17 mouse cellular contexts compared by ENCODE assay signal in genomic region chr2:132127904-132128303, GRCm38 (mm10). TPM values are rescaled to one million over a fixed set of nuclear protein-coding genes. Genes with fewer than 3 reads are reported as not detected.
DNase-seq lines count a peak whose midpoint lies in the region; ATAC-seq lines count a peak whose summit lies in the region.
"Had no signal": no experiment of that assay in that cellular context is flagged by ENCODE, and none has a peak within 500 bp of the region (broad histone marks: within the 10 kb centered on the region; RNA-seq: fewer than 3 reads in every experiment).

No protein-coding gene starts in this region.

- H3K9ac ChIP-seq in forebrain, embryonic 13.5 days, result 0 out of 2 replicates have a peak overlapping the region, but pooled peaks have one; percentile 17
- H3K9ac ChIP-seq in forebrain, embryonic 11.5 days (ENCODE audit: low read length), result no peak overlapping the region
- peak overlapping the region; percentile 31; the same call in 1 of the 2 replicates for H3K9ac ChIP-seq in neural tube, embryonic 13.5 days
- H3K9ac ChIP-seq: forebrain, postnatal 0 days; heart, embryonic 12.5 days had no signal

- 43% methylated on average over 10 of the region's 10 CpGs for WGBS in forebrain, embryonic 13.5 days
- WGBS in forebrain, embryonic 11.5 days, result 58% methylated on average over 10 of the region's 10 CpGs
- 63% methylated on average over 10 of the region's 10 CpGs for WGBS in heart, embryonic 10.5 days
- WGBS in neural tube, embryonic 13.5 days, result 34% methylated on average over 10 of the region's 10 CpGs

- no peak overlapping the region for H3K27ac ChIP-seq in forebrain, embryonic 13.5 days
- H3K27ac ChIP-seq in forebrain, embryonic 11.5 days (ENCODE audit: low read depth, low read length), result no peak overlapping the region
- no peak overlapping the region for H3K27ac ChIP-seq in heart, embryonic 10.5 days
- H3K27ac ChIP-seq in neural tube, embryonic 13.5 days (replicated peaks), result no peak overlapping the region
- H3K27ac ChIP-seq: embryonic facial prominence, embryonic 10.5 days; heart, adult 2 months; hindbrain, postnatal 0 days had no signal

- no peaks in the 10 kb centered on the region for H3K36me3 ChIP-seq in forebrain, embryonic 13.5 days (ENCODE audit: poor library complexity, severe bottlenecking)
- H3K36me3 ChIP-seq in forebrain, embryonic 11.5 days (ENCODE audit: control insufficient read depth, insufficient read depth, low read length), result no peaks in the 10 kb centered on the region
- no peaks in the 10 kb centered on the region for H3K36me3 ChIP-seq in heart, embryonic 10.5 days
- no peaks in the 10 kb centered on the region for H3K36me3 ChIP-seq in neural tube, embryonic 13.5 days
- H3K36me3 ChIP-seq: embryonic facial prominence, embryonic 10.5 days; heart, embryonic 12.5 days had no signal

- H3K27me3 ChIP-seq in forebrain, embryonic 13.5 days, result no peaks in the 10 kb centered on the region
- H3K27me3 ChIP-seq in forebrain, embryonic 11.5 days (ENCODE audit: control insufficient read depth, insufficient read depth, low read length), result no peaks in the 10 kb centered on the region
- no peaks in the 10 kb centered on the region for H3K27me3 ChIP-seq in heart, embryonic 10.5 days (ENCODE audit: insufficient read depth, poor library complexity, severe bottlenecking)
- H3K27me3 ChIP-seq in neural tube, embryonic 13.5 days, result no peaks in the 10 kb centered on the region
- H3K27me3 ChIP-seq: heart, embryonic 12.5 days had no signal

- intact Hi-C loops in heart, postnatal 14 days (cut with DNase I), result no loop called here

- H3K9me3 ChIP-seq in forebrain, embryonic 13.5 days (replicated peaks), result no peaks in the 10 kb centered on the region
- no peaks in the 10 kb centered on the region for H3K9me3 ChIP-seq in forebrain, embryonic 11.5 days (ENCODE audit: control insufficient read depth, low read length)
- H3K9me3 ChIP-seq in heart, embryonic 10.5 days, result no peaks in the 10 kb centered on the region
- no peaks in the 10 kb centered on the region for H3K9me3 ChIP-seq in neural tube, embryonic 13.5 days
- H3K9me3 ChIP-seq: embryonic facial prominence, embryonic 10.5 days; heart, embryonic 12.5 days had no signal

- no peak for ATAC-seq in forebrain, embryonic 13.5 days
- ATAC-seq in forebrain, embryonic 11.5 days (replicated peaks; ENCODE audit: low FRiP score), result no peak
- ATAC-seq in neural tube, embryonic 13.5 days (ENCODE audit: low read depth), result no peak
- ATAC-seq: forebrain, postnatal 0 days; hindbrain, postnatal 0 days had no signal

- DNase-seq in forebrain, embryonic 11.5 days (ENCODE audit: low spot score), result no peak
- DNase-seq in heart, embryonic 10.5 days (ENCODE audit: low spot score), result peak; percentile 62
- DNase-seq in heart, postnatal 14 days, result no peak
- no peak for DNase-seq in neural tube, embryonic 10.5 days (ENCODE audit: extremely low spot score, low spot score)
- DNase-seq in testis, postnatal 14 days (ENCODE audit: low spot score), result no peak
- DNase-seq: adrenal gland, postnatal 25 days; cerebellum, adult 2 months; cerebellum, postnatal 10 days; forebrain, postnatal 0 days; gastrocnemius, postnatal 14 days; heart, adult 2 months; heart, postnatal 36 days had no signal

- no peak overlapping the region for H3K4me3 ChIP-seq in forebrain, embryonic 13.5 days
- H3K4me3 ChIP-seq in forebrain, embryonic 11.5 days (ENCODE audit: low read depth, low read length), result no peak overlapping the region
- H3K4me3 ChIP-seq in heart, embryonic 10.5 days, result no peak overlapping the region
- H3K4me3 ChIP-seq in neural tube, embryonic 13.5 days, result no peak overlapping the region
- H3K4me3 ChIP-seq: embryonic facial prominence, embryonic 10.5 days; heart, adult 2 months; heart, embryonic 12.5 days had no signal

- H3K4me1 ChIP-seq in forebrain, embryonic 13.5 days, result peaks cover 14% of the 10 kb centered on the region
- peaks cover 4% of the 10 kb centered on the region; the same call in 1 of the 2 replicates for H3K4me1 ChIP-seq in forebrain, embryonic 11.5 days (replicated peaks; ENCODE audit: control insufficient read depth, insufficient read depth, low read length)
- peaks cover 9% of the 10 kb centered on the region; the same call in 1 of the 2 replicates for H3K4me1 ChIP-seq in heart, embryonic 10.5 days
- peaks cover 16% of the 10 kb centered on the region for H3K4me1 ChIP-seq in neural tube, embryonic 13.5 days (replicated peaks)

- no peak overlapping the region for H3K4me2 ChIP-seq in forebrain, embryonic 13.5 days
- H3K4me2 ChIP-seq in forebrain, embryonic 11.5 days (ENCODE audit: low read depth, low read length, severe bottlenecking), result no peak overlapping the region
- no peak overlapping the region for H3K4me2 ChIP-seq in neural tube, embryonic 13.5 days
- H3K4me2 ChIP-seq: heart, embryonic 12.5 days had no signal

RNA-seq across cellular contexts. Expression of gene Slc23a2, which starts 17.0 kb away (rescaled TPM):
- polyA plus RNA-seq in forebrain, embryonic 13.5 days (2015; fragmentation: Nextera tagmentation; extraction: Ambion mirVana), result 16.6 and 19.1 TPM in 2 replicates
- polyA plus RNA-seq in forebrain, embryonic 11.5 days (2014; fragmentation: Nextera tagmentation; extraction: Ambion mirVana), result 13.5 and 14.2 TPM in 2 replicates
- 8.7 and 10.3 TPM in 2 replicates for polyA plus RNA-seq in heart, embryonic 10.5 days (2016; fragmentation: Nextera tagmentation; extraction: Ambion mirVana)
- total RNA-seq in heart, postnatal 14 days (2021), result 10 to 100 TPM; 15.4 to 16.0 TPM
- 23.8 and 28.6 TPM in 2 replicates for polyA plus RNA-seq in neural tube, embryonic 13.5 days (2015; fragmentation: Nextera tagmentation; extraction: Ambion mirVana)
